Mouse (Mus musculus) small intestine, adult 2 months (tissue): ENCODE measurements around the gene Sct.

Source experiments
- CTCF ChIP-seq: fragments of 200-500 bp; IDR thresholded peaks from 2 replicates; pipeline ENCODE4 v1.5.1; 2012; ENCODE audit warnings: low read depth, mild to moderate bottlenecking, control low read depth, inconsistent platforms, low read length, moderate library complexity, mixed read lengths; ENCODE audit not compliant: insufficient replicate concordance, insufficient read length; ENCODE audit errors: extremely low read depth
- POLR2A ChIP-seq: fragments of 200-500 bp; IDR thresholded peaks from 2 replicates; pipeline ENCODE4 v1.6.1; 2012; ENCODE audit warnings: low read depth, mild to moderate bottlenecking, control low read depth, inconsistent platforms, low read length, moderate library complexity

- TF ChIP-seq POLR2A (no peak), CTCF (no peak)
Measured at GRCm38 (mm10) chr7:141324686-141325085, 45.8 kb upstream of the Sct start.
